Mouse (Mus musculus) G1E (cell line): ENCODE results near the gene Ecpas. TPM values are rescaled to one million over a fixed set of nuclear protein-coding genes. Genes with fewer than 3 reads are reported as not detected.

Source experiments
- ATAC-seq: 2 replicates; pipeline ENCODE4 v1.8.0; 2016; ENCODE audit warnings: mild to moderate bottlenecking; ENCODE audit not compliant: insufficient number of reproducible peaks, poor library complexity, low FRiP score, severe bottlenecking; ENCODE audit errors: extremely low read depth
- DNase-seq: peaks from one replicate; pipeline ENCODE4 v3.0.0; 2012; ENCODE audit warnings: low spot score
- H3K27me3 ChIP-seq: 2 replicates; pipeline ENCODE4 v1.6.1; 2012; ENCODE audit warnings: mild to moderate bottlenecking, low read length, inconsistent platforms; ENCODE audit not compliant: insufficient read depth
- H3K36me3 ChIP-seq: replicated peaks from 2 replicates; pipeline ENCODE3; 2012; ENCODE audit warnings: mild to moderate bottlenecking, inconsistent platforms
- H3K4me1 ChIP-seq: 2 replicates; pipeline ENCODE4 v1.6.1; 2012; ENCODE audit warnings: low read depth, low read length, inconsistent platforms, mixed read lengths; ENCODE audit not compliant: insufficient read depth
- H3K4me3 ChIP-seq: 2 replicates; pipeline ENCODE4 v1.5.1; 2012; ENCODE audit warnings: low read depth, mild to moderate bottlenecking, inconsistent platforms, low read length, moderate library complexity, mixed read lengths
- H3K9me3 ChIP-seq: replicated peaks from 2 replicates; pipeline ENCODE4 v1.6.1; 2012; ENCODE audit warnings: inconsistent platforms
- CTCF ChIP-seq: IDR thresholded peaks from 2 replicates; pipeline ENCODE4 v1.5.1; 2012; ENCODE audit warnings: low read depth, low read length, inconsistent platforms, mixed read lengths
- GATA1 ChIP-seq: IDR thresholded peaks from 2 replicates; pipeline ENCODE4 v1.6.1; 2012; ENCODE audit warnings: borderline replicate concordance, low read length, inconsistent platforms, mixed read lengths
- GATA2 ChIP-seq: IDR thresholded peaks from 2 replicates; pipeline ENCODE4 v1.6.1; 2012; ENCODE audit warnings: low read depth, low read length, inconsistent platforms, borderline replicate concordance
- POLR2AphosphoS5 ChIP-seq: IDR thresholded peaks from 2 replicates; pipeline ENCODE4 v1.6.1; 2012; ENCODE audit warnings: low read depth, low read length, inconsistent platforms; ENCODE audit not compliant: insufficient replicate concordance
- TAL1 ChIP-seq: conservative IDR thresholded peaks from 2 replicates; pipeline ENCODE4 v1.6.1; 2012; ENCODE audit warnings: low read depth, low read length, inconsistent platforms, mixed read lengths
- polyA plus RNA-seq: library from polyadenylated mRNA; stranded (reverse); fragments of >175 nt; gene quantifications from 2 replicates; pipeline ENCODE4 v1.2.3, GENCODE M21; 2012
- total RNA-seq, 2 experiments: library from RNA; stranded (forward) in 1 of 2; stranded (reverse) in 1 of 2; fragments of 200-1000 nt in 1 of 2; fragments of >200 nt in 1 of 2; fragmentation: Nextera tagmentation in 1 of 2; gene quantifications; 2 replicates each; pipeline ENCODE4 v1.2.3; 2014 to 2017

Gene Ecpas
- total and polyA plus RNA-seq, 3 experiments = 27.1 to 243 (median 92.5) TPM

GRCm38 (mm10) chr4:58913336-58914026, 932 bp upstream of the Ecpas start:
- DNase-seq (peak; percentile 36), ATAC-seq (peak; percentile 28; the same call in 1 of the 2 replicates)

GRCm38 (mm10) chr4:58911831-58912628, 519 bp downstream of the Ecpas start:
- H3K4me1 ChIP-seq = peaks cover 48% of the 10 kb centered on the region
- H3K4me3 ChIP-seq = peak overlapping the region; percentile 94
- no peak for ATAC-seq
- H3K27me3 ChIP-seq = peaks cover 2% of the 10 kb centered on the region
- no peaks in the 10 kb centered on the region for H3K9me3 ChIP-seq
- DNase-seq = peak; percentile 76
- TF ChIP-seq GATA2 (no peak), POLR2AphosphoS5 (no peak), GATA1 (no peak), TAL1 (no peak), CTCF (no peak)
- peaks cover 6% of the 10 kb centered on the region for H3K36me3 ChIP-seq

More at GRCm38 (mm10) chr4:58913336-58914026, 932 bp upstream of the Ecpas start:
- H3K27me3 ChIP-seq = peaks cover 9% of the 10 kb centered on the region
- no peak for TF ChIP-seq TAL1
- TF ChIP-seq POLR2AphosphoS5 = no peak
- TF ChIP-seq GATA2 = no peak
- TF ChIP-seq GATA1 = no peak
- no peak for TF ChIP-seq CTCF
- peaks cover 41% of the 10 kb centered on the region for H3K4me1 ChIP-seq
- H3K4me3 ChIP-seq = peak overlapping the region; percentile 45; the same call in 1 of the 2 replicates
- no peaks in the 10 kb centered on the region for H3K9me3 ChIP-seq
- peaks cover 6% of the 10 kb centered on the region for H3K36me3 ChIP-seq

DNA sequence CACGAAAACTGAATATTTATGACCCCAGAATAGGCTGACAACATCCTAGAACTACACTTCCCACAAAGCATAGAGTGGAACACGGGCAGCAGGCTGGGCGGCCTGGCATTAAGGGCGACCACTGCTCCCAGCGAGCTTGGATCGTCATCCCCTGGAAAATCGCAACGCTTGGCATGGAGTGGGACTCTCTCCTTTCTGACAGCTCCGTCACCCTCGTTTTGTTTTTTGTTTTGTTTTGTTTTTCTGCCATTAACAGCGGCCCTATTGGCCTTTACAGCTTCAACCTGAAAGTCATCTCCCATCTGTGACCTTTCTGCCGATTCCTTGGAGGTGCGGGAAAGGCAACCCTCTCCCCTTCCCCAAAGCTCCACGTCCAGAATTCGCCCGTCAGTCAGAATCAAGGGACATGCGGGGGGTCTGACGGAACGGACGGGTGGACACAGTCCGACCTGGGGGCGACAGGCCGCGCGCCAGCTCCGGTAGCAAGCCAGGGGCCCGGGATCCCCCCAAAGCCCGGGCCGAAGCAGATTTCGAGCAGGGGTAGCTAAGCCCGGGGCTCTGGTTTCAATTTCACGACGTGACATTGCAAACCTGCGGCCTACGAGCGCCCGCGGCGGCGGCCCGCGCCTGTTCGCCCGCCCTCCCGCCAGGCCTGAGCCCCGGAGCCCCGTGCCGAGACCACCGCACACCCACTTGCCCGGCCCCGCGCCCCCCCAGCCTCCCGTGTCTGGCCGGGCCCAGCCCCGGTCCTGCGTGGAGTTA, 1.3 kb downstream of the Ecpas start:
- no peaks in the 10 kb centered on the region for H3K9me3 ChIP-seq

GRCm38 (mm10) chr4:58910175-58911068, 2.1 kb downstream of the Ecpas start:
- peaks cover 46% of the 10 kb centered on the region for H3K4me1 ChIP-seq
- ATAC-seq = no peak
- DNase-seq = no peak

More for the DNA sequence above, 1.3 kb downstream of the Ecpas start:
- Histone ChIP-seq H3K4me1 (peaks cover 49% of the 10 kb centered on the region), H3K36me3 (peaks cover 6% of the 10 kb centered on the region), H3K27me3 (no peaks in the 10 kb centered on the region), H3K4me3 (peak overlapping the region; percentile 94)
- ATAC-seq (no peak), DNase-seq (peak; percentile 38)
- TF ChIP-seq CTCF (no peak), GATA1 (no peak), POLR2AphosphoS5 (no peak), TAL1 (no peak)

GRCm38 (mm10) chr4:58907453-58907852, 5.1 kb downstream of the Ecpas start:
- peak; percentile 17; the same call in 1 of the 2 replicates for ATAC-seq

More at GRCm38 (mm10) chr4:58910175-58911068, 2.1 kb downstream of the Ecpas start:
- peak overlapping the region; percentile 94 for H3K4me3 ChIP-seq
- peaks cover 6% of the 10 kb centered on the region for H3K36me3 ChIP-seq
- no peak for TF ChIP-seq CTCF
- no peak for TF ChIP-seq POLR2AphosphoS5
- TF ChIP-seq TAL1 = no peak
- TF ChIP-seq GATA1 = no peak
- TF ChIP-seq GATA2 = no peak
- no peaks in the 10 kb centered on the region for H3K9me3 ChIP-seq
- H3K27me3 ChIP-seq = no peaks in the 10 kb centered on the region

More at GRCm38 (mm10) chr4:58907453-58907852, 5.1 kb downstream of the Ecpas start:
- H3K36me3 ChIP-seq = peaks cover 18% of the 10 kb centered on the region
- TF ChIP-seq POLR2AphosphoS5 (no peak), GATA2 (no peak)
- H3K9me3 ChIP-seq = no peaks in the 10 kb centered on the region
- peaks cover 22% of the 10 kb centered on the region for H3K4me1 ChIP-seq
- DNase-seq = no peak
- H3K27me3 ChIP-seq = no peaks in the 10 kb centered on the region
- H3K4me3 ChIP-seq = no peak overlapping the region
